Mouse (Mus musculus) myocyte (in vitro differentiated cells): ENCODE measurements at regions not wholly inside any gene's neighbourhood (a gene's known extent, or its start where the extent isn't known, plus 50 kb on each side); places are given as distances from the start of the nearest gene placed in this dataset.

Experiments
- POLR2A ChIP-seq: IDR thresholded peaks from one replicate; pipeline ENCODE4 v1.6.1; 2011; ENCODE audit warnings: low read depth, mild to moderate bottlenecking, control low read depth, moderate library complexity; ENCODE audit not compliant: insufficient read length
- POLR2AphosphoS2 ChIP-seq: IDR thresholded peaks from one replicate; pipeline ENCODE4 v1.6.1; 2011; ENCODE audit warnings: low read depth, control low read depth; ENCODE audit not compliant: insufficient read length

DNA sequence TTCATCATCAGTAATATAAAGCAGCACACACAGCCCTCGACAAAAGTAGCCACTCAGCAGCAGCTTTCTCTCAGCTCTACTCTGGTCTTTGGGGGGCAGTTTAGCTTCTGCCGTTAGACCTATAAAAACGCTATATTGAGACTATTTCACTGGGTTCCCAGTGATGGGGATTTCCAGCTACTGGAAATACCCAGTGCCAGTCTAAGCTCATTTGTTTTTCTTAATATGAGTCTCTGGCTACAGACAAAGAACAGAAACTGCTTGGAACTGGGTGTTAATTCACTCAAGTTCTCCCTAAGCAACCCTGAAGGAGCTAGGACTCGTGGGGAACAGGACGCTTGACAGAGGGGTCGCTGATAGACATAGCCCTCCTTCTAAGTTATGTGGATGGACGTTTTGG, 100.3 kb upstream of the Cdc42ep3 start:
- TF ChIP-seq POLR2A (no peak), POLR2AphosphoS2 (no peak)
